Mouse (Mus musculus) liver, adult 2 months (tissue): Measurements from ENCODE around the gene Tmem205. TPM values are rescaled to one million over a fixed set of nuclear protein-coding genes. Genes with fewer than 3 reads are reported as not detected.
A peak's percentile ranks its signal among the peaks of the same experiment; 100 is the strongest.

ENCODE experiments used
- DNase-seq: peaks from one replicate; pipeline ENCODE4 v3.0.0-alpha.2; 2011; ENCODE audit warnings: low read depth, low spot score; ENCODE audit errors: extremely low read depth
- H3K27ac ChIP-seq: fragments of 200-500 bp; replicated peaks from 2 replicates; pipeline ENCODE4 v1.5.1; 2012; ENCODE audit warnings: low read depth, mild to moderate bottlenecking, control low read depth, inconsistent platforms, low read length; ENCODE audit not compliant: insufficient read depth
- H3K27me3 ChIP-seq: fragments of 200-500 bp; 2 replicates; pipeline ENCODE4 v1.6.1; 2012; ENCODE audit warnings: mild to moderate bottlenecking, moderate library complexity, low read length, inconsistent platforms; ENCODE audit not compliant: control insufficient read depth, insufficient read depth
- H3K36me3 ChIP-seq: fragments of 200-500 bp; 2 replicates; pipeline ENCODE4 v1.6.1; 2012; ENCODE audit warnings: low read length, inconsistent platforms; ENCODE audit not compliant: control insufficient read depth, insufficient read depth
- H3K4me1 ChIP-seq: fragments of 200-500 bp; 2 replicates; pipeline ENCODE4 v1.6.1; 2011; ENCODE audit warnings: low read length; ENCODE audit not compliant: control insufficient read depth, insufficient read depth
- H3K4me3 ChIP-seq: fragments of 200-500 bp; 2 replicates; pipeline ENCODE4 v1.5.1; 2011; ENCODE audit warnings: low read depth, mild to moderate bottlenecking, control low read depth, low read length, moderate library complexity; ENCODE audit not compliant: insufficient read depth
- H3K79me2 ChIP-seq: fragments of 200-500 bp; 2 replicates; pipeline ENCODE4 v1.6.1; 2012; ENCODE audit warnings: inconsistent platforms, mild to moderate bottlenecking, low read length, moderate library complexity; ENCODE audit not compliant: control insufficient read depth, insufficient read depth
- H3K9ac ChIP-seq: fragments of 200-500 bp; 2 replicates; pipeline ENCODE4 v1.6.1; 2012; ENCODE audit warnings: low read depth, mild to moderate bottlenecking, control low read depth, inconsistent platforms, low read length
- CTCF ChIP-seq: fragments of 200-500 bp; IDR thresholded peaks from 2 replicates; pipeline ENCODE4 v1.5.1; 2011; ENCODE audit warnings: low read depth, low read length, control low read depth
- POLR2A ChIP-seq: fragments of 200-500 bp; IDR thresholded peaks from 2 replicates; pipeline ENCODE4 v1.6.1; 2011; ENCODE audit warnings: low read length, control low read depth; ENCODE audit not compliant: insufficient read depth; ENCODE audit errors: extremely low read depth
- WGBS: fragments of 180-500 bp; shearing (Covaris S2); methylation state at CpG from one replicate; pipeline ENCODE4 v1.1.7; 2018; 5-methylcytosine and 5-hydroxymethylcytosine counted together
- polyA plus RNA-seq: library from polyadenylated mRNA; depleted of rRNA; stranded (reverse); fragments of >200 nt; gene quantifications from 2 replicates; pipeline ENCODE4 v1.2.3, GENCODE M21; 2012
- total RNA-seq: library from RNA; depleted of rRNA; stranded (reverse); fragments of >200 nt; gene quantifications from 2 replicates; pipeline ENCODE4 v1.2.3, GENCODE M21; 2014

The Tmem205 gene
- total and polyA plus RNA-seq, 2 experiments: 970 to 1,979 TPM

DNA sequence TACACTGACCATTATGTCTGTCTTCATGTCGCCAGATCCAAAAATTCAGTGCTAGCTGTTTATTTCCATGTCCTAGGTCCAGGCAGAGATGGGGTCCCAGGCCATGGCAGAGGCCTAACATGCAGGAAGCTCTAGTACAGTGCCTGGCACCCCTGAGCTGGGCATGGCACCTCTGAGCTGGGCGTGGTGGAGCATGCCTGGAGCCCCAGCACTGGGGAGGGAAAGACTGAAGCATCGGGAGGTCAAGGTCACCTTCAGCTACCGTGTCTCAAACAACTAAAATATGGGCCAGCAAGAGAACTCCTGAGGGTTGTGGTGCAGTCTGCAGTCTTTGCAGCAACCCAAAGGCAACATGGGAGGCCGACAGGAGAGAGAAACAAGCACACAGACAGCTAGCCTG, 31.0 kb upstream of the Tmem205 start:
- no peak for DNase-seq
- Histone ChIP-seq H3K9ac (no peak overlapping the region), H3K27me3 (peaks cover 6% of the 10 kb centered on the region), H3K4me3 (no peak overlapping the region), H3K27ac (no peak overlapping the region), H3K4me1 (no peaks in the 10 kb centered on the region), H3K36me3 (no peaks in the 10 kb centered on the region), H3K79me2 (no peaks in the 10 kb centered on the region)
- 84% methylated on average over 5 of the region's 5 CpGs for WGBS
- TF ChIP-seq CTCF: no peak
- TF ChIP-seq POLR2A: no peak

DNA sequence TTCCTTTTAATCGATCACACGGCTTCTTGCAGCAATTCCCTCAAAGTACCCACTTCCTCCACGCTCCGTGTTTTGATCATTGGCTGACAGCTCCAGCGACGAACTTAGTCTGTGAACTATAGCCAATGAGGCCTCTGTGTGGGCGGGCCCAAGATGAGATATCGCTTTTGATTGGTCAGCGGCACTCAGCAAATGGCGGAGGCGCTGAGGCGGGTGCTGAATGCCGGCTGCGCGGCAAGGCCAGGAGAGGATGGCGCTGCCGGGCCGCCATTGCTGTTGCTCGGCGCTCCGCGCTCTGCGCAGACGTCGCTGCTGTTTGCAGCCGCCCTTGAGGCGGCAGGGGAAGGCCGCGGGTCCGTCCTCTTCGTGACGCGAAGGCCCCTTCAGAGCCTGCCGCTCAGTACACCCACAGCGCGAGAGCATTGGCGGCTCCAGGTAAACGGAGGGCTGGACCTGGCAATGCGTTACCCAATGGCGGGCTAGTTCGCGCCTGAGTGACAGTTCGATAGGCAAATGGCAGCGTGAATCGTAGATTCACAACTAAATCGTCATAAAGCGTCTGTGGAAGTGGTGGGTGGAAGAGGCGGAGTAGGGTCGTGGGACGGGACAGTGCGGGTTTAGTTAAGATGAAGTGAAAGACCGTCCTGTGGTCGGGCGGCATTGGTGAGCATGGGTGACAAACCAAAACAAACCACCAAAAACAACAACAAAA, 28.4 kb upstream of the Tmem205 start, which contains the start of gene Swsap1:
Swsap1 (plus strand) TSS at position 186 of the 712 bp plus-strand sequence.
- H3K27ac ChIP-seq: peak within 1 kb of the TSS; percentile 82
- H3K9ac ChIP-seq: peak within 1 kb of the TSS; percentile 73
- H3K79me2 ChIP-seq: no peaks in the 10 kb centered on the region
- no peaks in the 10 kb centered on the region for H3K27me3 ChIP-seq
- peak within 1 kb of the TSS; percentile 63 for H3K4me3 ChIP-seq
- H3K36me3 ChIP-seq: no peaks in the 10 kb centered on the region
- peak; percentile 89 for DNase-seq
- under 1% methylated on average over 54 of the region's 54 CpGs for WGBS
- 0 out of 2 replicates have a peak, but pooled peaks have one; percentile 22 for TF ChIP-seq POLR2A
- TF ChIP-seq CTCF: no peak
- H3K4me1 ChIP-seq: no peaks in the 10 kb centered on the region

- Histone ChIP-seq H3K4me3 (peak overlapping the region; percentile 57), H3K36me3 (no peaks in the 10 kb centered on the region), H3K9ac (peak overlapping the region; percentile 73), H3K27me3 (no peaks in the 10 kb centered on the region), H3K27ac (peak overlapping the region; percentile 72), H3K79me2 (no peaks in the 10 kb centered on the region), H3K4me1 (no peaks in the 10 kb centered on the region)
- no peak for DNase-seq
- peak; percentile 58 for TF ChIP-seq CTCF
- TF ChIP-seq POLR2A: no peak
- WGBS: 3% methylated on average over 18 of the region's 18 CpGs
Measured at GRCm38 (mm10) chr9:21955225-21955569, 27.8 kb upstream of the Tmem205 start.

DNA sequence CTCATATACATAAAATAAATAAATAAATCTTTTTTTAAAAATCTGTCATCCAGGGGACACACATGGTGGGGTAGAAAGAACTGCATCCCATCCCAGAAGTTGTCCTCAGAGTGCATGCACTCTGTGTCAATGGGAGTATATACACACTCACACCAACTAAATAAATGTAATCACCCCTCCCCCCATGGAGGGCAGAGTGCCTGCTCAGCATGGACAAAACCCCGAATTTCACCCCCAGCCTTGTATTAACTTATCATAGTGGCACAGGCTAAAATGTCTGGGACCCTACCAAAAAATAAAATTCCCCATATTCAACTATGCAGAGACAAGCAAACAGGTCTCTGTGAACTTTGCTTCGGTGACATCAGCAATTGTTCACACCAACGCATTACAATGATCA, 27.3 kb upstream of the Tmem205 start:
- no peak for DNase-seq
- no peaks in the 10 kb centered on the region for H3K4me1 ChIP-seq
- H3K36me3 ChIP-seq: no peaks in the 10 kb centered on the region
- TF ChIP-seq CTCF (no peak), POLR2A (no peak)
- H3K9ac ChIP-seq: no peak overlapping the region
- H3K27ac ChIP-seq: no peak overlapping the region
- 62% methylated on average over 3 of the region's 3 CpGs for WGBS
- no peaks in the 10 kb centered on the region for H3K79me2 ChIP-seq
- no peaks in the 10 kb centered on the region for H3K27me3 ChIP-seq
- no peak overlapping the region for H3K4me3 ChIP-seq

DNA sequence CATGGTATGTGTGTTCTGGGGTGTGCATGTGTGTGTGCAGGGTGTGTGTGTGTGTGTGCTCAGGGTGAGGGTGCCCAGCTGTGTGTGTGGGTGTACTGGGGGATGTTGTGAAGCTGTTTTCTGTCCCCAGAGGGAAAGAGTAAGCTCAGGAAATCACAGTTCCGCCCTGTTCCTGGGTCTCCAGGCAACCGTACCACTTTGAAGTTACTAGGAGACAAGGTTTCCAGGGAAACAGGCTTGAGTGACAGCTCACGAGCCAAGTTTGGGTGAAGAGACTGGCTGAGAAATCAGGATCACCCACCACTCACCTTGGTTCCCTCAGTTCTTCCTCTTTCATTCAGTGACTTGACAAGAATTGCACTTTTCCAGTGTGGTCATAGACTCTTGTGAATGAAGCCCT, 26.2 kb upstream of the Tmem205 start:
- H3K79me2 ChIP-seq: no peaks in the 10 kb centered on the region
- H3K27ac ChIP-seq: no peak overlapping the region
- TF ChIP-seq CTCF: no peak
- TF ChIP-seq POLR2A: no peak
- no peaks in the 10 kb centered on the region for H3K4me1 ChIP-seq
- H3K27me3 ChIP-seq: no peaks in the 10 kb centered on the region
- no peak overlapping the region for H3K4me3 ChIP-seq
- H3K9ac ChIP-seq: no peak overlapping the region
- H3K36me3 ChIP-seq: no peaks in the 10 kb centered on the region
- DNase-seq: no peak
- WGBS: 69% methylated on average over 3 of the region's 3 CpGs

- TF ChIP-seq POLR2A (no peak), CTCF (peak; percentile 41; the same call in 1 of the 2 replicates)
- WGBS: 77% methylated on average over 3 of the region's 3 CpGs
- no peak overlapping the region for H3K4me3 ChIP-seq
Measured at GRCm38 (mm10) chr9:21951977-21952376, 24.6 kb upstream of the Tmem205 start.

More at GRCm38 (mm10) chr9:21951977-21952376, 24.6 kb upstream of the Tmem205 start:
- no peaks in the 10 kb centered on the region for H3K36me3 ChIP-seq
- no peak overlapping the region for H3K9ac ChIP-seq
- H3K27ac ChIP-seq: no peak overlapping the region
- DNase-seq: no peak
- no peaks in the 10 kb centered on the region for H3K4me1 ChIP-seq
- H3K27me3 ChIP-seq: no peaks in the 10 kb centered on the region
- H3K79me2 ChIP-seq: no peaks in the 10 kb centered on the region
